Mouse (Mus musculus) retina, embryonic 14.5 days (tissue): Measurements from ENCODE around the gene Wwp2.

Source experiments
- DNase-seq: peaks from one replicate; pipeline ENCODE4 v3.0.0-alpha.2; 2015; ENCODE audit warnings: low spot score

The Wwp2 gene

GRCm38 (mm10) chr8:107435421-107435961 is 674 bp upstream of the Wwp2 start:
- DNase-seq, result no peak

DNA sequence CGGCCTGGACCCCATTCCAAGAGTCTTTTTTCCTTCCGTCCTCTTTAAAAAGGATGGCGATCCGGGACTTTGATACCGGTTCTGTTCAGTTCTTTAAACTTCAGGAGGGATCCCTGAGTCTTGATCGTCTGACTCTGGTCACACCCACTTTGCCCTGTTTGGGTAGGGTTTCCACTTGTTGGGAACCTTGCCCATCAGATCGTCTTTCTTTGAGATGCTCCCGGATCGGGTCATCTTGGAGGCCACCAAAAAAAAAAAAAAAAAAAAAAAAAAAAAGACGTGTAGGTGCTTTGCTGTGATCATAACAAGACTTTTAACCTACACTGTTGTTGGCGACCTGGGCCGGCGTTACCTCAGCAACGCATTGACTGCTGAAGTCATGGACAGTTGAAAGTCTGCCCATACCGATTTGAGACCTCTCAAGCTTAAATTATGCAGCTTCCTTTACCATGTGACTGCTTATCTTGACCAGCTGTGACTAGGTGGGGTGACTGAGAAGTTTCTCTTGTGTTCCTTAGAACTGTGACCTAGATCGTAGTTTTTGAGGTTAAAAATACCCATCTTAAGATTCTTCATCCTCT is 766 bp downstream of the Wwp2 start:
- peak; percentile 20 for DNase-seq

DNA sequence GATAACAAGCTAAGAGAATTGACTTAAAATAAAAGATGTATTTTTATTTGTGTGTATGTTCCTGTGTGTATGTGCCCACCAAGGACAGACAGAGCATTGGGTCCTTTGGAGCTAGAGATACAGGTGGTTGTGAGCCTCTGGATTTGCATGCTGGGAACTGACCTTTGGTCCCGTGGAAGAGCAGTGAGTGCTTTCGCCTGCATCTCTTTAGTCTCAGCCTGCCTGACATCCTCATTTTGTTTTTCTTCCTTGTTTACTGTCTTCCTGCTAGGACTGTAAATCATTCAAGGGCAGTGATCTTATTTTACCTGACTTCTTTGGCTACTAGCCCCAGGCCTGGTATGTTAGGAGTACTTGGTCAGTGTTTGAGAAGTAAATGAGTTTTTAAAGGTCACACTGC is 1.5 kb downstream of the Wwp2 start:
- DNase-seq, result no peak

DNA sequence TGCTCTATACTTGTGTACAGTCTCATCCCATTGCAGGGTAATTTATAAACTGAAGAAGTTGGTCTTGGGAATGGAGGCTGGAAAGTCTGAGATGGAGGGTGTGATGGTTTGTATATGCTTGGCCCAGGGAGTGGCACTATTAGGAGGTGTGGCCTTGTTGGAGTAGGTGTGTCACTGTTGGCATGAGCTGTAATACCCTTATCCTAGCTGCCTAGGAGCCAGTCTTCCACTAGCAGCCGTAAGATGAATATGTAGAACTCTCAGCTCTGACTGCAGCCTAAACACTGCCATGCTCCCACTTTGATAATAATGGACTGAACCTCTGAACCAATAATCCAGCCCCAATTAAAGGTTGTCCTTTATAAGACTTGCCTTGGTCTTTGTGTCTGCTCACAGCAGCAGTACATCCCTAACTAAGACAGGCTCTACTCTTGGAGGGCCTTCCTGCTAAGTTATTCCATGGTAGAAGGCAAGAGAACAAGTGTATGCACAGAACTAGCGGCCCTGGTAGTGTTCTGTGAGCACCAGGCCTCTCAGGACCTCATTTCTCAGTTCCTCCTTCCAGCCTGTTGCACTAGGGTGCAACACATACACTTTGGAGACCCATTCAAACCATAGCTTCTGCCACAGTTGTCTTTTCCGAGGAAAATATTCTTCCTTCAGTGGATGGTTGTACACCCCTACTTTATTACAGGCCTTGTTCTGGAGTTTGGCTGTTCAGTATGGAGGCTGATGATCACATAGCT is 3.9 kb downstream of the Wwp2 start:
- no peak for DNase-seq

GRCm38 (mm10) chr8:107444626-107445025 is 8.5 kb downstream of the Wwp2 start:
- no peak for DNase-seq

DNA sequence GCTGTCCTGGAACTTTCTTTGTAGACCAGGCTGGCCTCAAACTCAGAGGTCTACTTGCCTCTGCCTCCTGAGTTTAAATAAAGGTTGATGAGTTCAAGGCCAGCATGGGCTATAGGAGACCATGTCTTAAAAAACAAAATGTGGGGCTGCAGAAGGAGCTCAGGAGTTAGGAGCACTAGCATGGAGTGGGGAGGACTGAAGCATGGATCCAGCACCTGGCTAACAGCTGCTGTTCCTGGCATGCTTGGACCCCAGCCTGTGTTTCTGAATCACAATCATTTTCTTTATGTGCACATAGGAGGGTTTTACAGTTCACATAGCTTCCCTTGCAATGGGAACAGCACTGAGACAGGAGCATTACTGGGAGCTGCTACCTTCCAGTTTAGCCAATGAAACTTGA is 11.5 kb downstream of the Wwp2 start:
- DNase-seq, result no peak

DNA sequence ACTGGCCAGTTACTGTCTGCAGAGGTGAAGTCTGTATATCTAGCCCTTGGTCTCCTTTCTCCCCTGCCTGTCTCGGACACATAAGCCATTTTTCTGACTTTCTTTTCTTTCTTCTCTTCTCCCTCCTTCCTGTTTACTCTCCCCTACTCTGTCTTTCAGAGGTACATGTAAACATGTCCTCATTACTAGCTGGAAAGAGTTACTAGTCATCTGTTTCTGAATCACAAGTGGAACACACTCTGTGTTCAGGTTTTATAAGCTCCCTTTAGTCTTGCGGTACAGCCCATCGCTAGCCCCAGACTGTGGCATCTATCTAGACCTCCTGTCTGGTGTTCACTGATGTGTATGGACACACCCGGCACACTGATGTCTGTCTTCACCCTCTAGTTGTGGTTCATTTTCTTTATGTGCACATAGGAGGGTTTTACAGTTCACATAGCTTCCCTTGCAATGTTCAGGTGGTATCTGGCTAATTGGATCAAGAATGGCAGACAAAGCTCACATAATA is 12.3 kb downstream of the Wwp2 start:
- no peak for DNase-seq

- no peak for DNase-seq
Measured at GRCm38 (mm10) chr8:107449130-107449529, 13.0 kb downstream of the Wwp2 start.

- no peak for DNase-seq
Measured at GRCm38 (mm10) chr8:107449655-107450054, 13.5 kb downstream of the Wwp2 start.

DNA sequence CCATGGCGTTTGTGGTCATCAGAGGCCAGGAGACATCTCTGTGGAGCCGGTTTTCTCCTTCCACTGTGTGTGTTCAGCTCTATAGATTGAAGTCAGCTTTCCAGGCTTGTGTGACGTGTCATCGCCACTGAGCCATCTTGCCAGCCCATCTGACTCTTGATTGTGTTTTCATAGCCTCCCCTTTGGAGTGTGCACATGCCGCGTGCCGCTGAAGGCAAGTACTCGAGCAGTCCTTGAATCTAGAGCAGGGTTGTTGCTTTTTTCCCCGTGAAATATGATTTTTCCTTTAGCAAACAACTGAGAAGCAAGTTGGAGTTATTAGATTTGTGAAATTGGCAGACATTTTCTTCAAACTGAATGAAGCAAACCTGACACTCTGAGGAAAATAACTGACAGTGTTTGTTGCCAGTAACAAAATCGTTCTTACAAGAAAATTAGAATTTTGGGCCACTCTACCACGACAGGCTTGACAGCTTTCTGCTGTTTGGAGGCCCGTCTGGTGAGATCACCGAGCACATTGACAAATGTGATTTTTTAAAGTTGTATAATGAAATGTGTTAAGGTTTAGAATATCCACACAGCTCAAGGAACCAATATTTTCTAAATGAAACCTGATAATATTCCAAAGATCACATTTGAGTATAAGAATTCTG is 15.4 kb downstream of the Wwp2 start:
- DNase-seq, result no peak

GRCm38 (mm10) chr8:107453386-107453785 is 17.2 kb downstream of the Wwp2 start:
- no peak for DNase-seq

- peak; percentile 72 for DNase-seq
Measured at GRCm38 (mm10) chr8:107455268-107455667, 19.1 kb downstream of the Wwp2 start.

GRCm38 (mm10) chr8:107457725-107458124 is 21.6 kb downstream of the Wwp2 start:
- DNase-seq, result no peak

- DNase-seq, result no peak
Measured at GRCm38 (mm10) chr8:107458281-107458680, 22.1 kb downstream of the Wwp2 start.

- DNase-seq, result no peak
Measured at GRCm38 (mm10) chr8:107462423-107462822, 26.3 kb downstream of the Wwp2 start.

DNA sequence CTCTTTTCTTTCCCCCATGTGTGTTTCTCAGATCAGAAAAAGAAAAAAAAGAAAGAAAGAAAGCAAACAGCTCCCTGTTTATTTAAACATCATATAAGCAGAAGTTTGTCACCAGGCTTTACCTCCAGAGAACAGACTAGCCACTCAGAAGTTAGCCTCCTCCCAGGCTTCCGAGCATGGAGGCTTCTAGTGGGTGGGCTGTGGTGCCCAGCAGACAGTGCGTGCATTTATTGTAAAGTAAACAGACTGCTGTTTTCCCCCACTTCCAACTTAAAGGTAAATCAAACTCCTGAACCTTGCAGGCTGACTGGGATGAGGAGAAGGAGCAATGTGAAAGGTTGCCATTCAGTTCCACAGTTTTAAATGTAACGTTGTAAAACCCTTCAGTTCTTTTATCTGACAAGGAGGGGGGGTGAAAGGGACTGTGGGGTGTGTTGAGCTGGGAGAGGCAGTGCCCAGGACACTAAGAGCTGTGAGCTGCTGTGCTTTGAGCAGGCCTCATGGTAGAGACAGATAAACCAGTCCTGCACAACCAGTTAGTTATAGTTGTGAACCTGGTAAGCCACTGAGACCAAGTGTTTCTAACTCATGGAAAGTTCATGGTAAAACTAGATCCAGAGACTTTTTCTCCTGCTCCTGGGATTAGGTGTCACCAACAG is 29.3 kb downstream of the Wwp2 start:
- DNase-seq, result no peak

DNA sequence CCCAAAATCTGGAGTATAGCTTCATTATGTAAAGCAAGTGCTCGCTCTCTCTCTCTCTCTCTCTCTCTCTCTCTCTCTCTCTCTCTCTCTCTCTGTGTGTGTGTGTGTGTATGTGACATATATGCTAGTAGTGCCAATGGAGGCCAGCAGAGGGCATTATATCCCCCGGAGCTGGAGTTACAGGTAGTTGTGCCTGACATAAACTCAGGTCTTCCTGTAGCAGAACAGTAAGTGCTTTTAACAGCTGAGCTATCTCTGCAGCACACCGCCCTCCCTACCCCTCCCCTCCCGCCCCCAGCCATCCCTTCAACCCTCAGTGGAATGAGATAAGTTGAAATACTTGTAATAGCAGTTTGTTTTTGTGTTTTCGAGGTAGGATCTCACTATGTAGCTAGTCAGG is 30.5 kb downstream of the Wwp2 start:
- DNase-seq, result no peak

GRCm38 (mm10) chr8:107468811-107469302 is 32.7 kb downstream of the Wwp2 start:
- DNase-seq, result no peak

GRCm38 (mm10) chr8:107470302-107470701 is 34.1 kb downstream of the Wwp2 start:
- no peak for DNase-seq

- no peak for DNase-seq
Measured at GRCm38 (mm10) chr8:107472403-107473100, 36.4 kb downstream of the Wwp2 start.

DNA sequence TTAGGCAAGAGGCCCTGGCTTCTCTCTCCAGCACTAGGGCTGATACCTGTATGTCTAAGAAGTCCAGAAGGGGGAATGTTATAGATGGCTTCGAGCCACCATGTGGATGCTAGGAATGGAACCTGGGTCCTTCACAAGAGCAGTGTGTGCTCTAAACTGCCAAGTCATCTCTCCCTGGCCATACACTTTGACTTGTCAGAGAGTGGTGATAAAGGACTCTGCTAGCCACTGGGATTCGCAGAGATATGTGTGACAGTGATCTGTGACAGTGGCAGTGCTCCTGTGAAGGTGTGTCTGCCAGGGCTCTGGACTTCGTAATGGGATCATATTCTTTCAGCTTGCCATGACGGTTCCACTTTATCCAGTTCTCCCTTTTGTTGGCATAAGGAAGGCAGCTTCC is 37.2 kb downstream of the Wwp2 start:
- DNase-seq, result no peak

DNA sequence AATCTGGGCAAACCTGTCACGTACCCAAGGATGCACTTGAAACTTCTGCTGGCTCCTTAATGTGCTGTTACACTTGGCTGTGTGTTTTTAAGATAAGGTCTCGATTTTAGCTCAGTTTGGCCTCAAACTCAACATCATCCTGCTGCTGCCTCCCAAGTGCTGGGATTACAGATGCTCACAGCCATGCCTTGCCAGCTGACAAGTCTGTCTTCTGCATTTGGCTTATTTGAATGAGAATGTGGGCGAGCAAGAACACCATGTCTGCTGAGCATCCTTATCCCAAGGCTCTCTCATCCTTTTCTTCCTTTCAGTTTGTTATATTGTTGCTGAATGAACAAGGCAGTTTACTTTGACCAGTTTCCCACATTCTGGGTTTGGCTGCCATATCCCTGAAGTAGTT is 39.4 kb downstream of the Wwp2 start:
- DNase-seq, result no peak
